Mouse (Mus musculus) kidney, embryonic 15.5 days (tissue): ENCODE data around the gene Antxr1. TPM values are rescaled to one million over a fixed set of nuclear protein-coding genes. Genes with fewer than 3 reads are reported as not detected.

ENCODE experiments used
- ATAC-seq: fragments of 200-750 bp; cut with Nextera tagmentation; replicated peaks from 2 replicates; pipeline ENCODE4 v1.8.0; 2017; ENCODE audit warnings: moderate TSS enrichment; ENCODE audit not compliant: low FRiP score
- H3K27ac ChIP-seq: fragments of 300-500 bp; sonication (generic); 2 replicates; pipeline ENCODE4 v1.5.1; 2015; ENCODE audit warnings: mild to moderate bottlenecking, inconsistent platforms
- H3K27me3 ChIP-seq: fragments of 300-500 bp; sonication (generic); 2 replicates; pipeline ENCODE4 v1.6.1; 2015; ENCODE audit warnings: inconsistent platforms
- H3K36me3 ChIP-seq: fragments of 300-500 bp; sonication (generic); 2 replicates; pipeline ENCODE4 v1.6.1; 2015; ENCODE audit warnings: inconsistent platforms
- H3K4me1 ChIP-seq: fragments of 300-500 bp; sonication (generic); 2 replicates; pipeline ENCODE4 v1.6.1; 2015; ENCODE audit warnings: inconsistent platforms
- H3K4me2 ChIP-seq: fragments of 300-500 bp; sonication (generic); 2 replicates; pipeline ENCODE4 v1.6.1; 2015; ENCODE audit warnings: moderate library complexity, mild to moderate bottlenecking, inconsistent platforms
- H3K4me3 ChIP-seq: fragments of 300-500 bp; sonication (generic); replicated peaks from 2 replicates; pipeline ENCODE4 v1.5.1; 2015; ENCODE audit warnings: mild to moderate bottlenecking, inconsistent platforms
- H3K9ac ChIP-seq: fragments of 300-500 bp; sonication (generic); 2 replicates; pipeline ENCODE4 v1.6.1; 2015; ENCODE audit warnings: mild to moderate bottlenecking, inconsistent platforms
- H3K9me3 ChIP-seq: fragments of 300-500 bp; sonication (generic); replicated peaks from 2 replicates; pipeline ENCODE4 v1.6.1; 2016; ENCODE audit warnings: inconsistent platforms
- WGBS: fragments of 180-500 bp; shearing (Covaris S2); methylation state at CpG from one replicate; pipeline ENCODE4 v1.1.7; 2015; ENCODE audit warnings: mixed read lengths; 5-methylcytosine and 5-hydroxymethylcytosine counted together
- polyA plus RNA-seq: library from polyadenylated mRNA; unstranded; fragments of >200 nt; fragmentation: Nextera tagmentation; extraction: Ambion mirVana; gene quantifications from 2 replicates; pipeline ENCODE4 v1.2.1, GENCODE M21; 2015

Antxr1 gene
- polyA plus RNA-seq, 1 experiment from 2014 or later = 6.2 TPM

DNA sequence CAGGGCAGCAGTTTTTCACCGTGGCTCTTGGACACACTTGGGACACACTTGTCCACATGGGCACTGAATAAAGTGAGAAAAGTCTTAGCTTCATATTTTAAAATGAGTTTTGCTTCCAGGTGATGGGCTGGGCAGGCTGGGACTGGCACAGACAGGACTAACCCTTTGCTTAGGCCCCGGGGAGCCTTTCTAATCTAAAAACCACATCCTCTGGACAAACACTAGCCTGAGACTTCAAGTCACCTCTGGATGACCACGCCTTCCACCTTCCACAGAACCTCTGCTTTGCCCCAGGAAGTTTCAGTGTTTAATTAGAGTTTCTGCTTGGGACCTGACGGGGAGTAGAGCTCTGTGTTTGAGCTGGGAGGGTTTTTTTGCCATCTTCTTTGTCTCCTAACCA is 98.4 kb downstream of the Antxr1 start:
- Histone ChIP-seq H3K27me3 (no peaks in the 10 kb centered on the region), H3K27ac (no peak overlapping the region), H3K4me1 (peaks cover 9% of the 10 kb centered on the region), H3K9ac (no peak overlapping the region), H3K9me3 (no peaks in the 10 kb centered on the region), H3K4me2 (no peak overlapping the region), H3K36me3 (peaks cover 24% of the 10 kb centered on the region), H3K4me3 (no peak overlapping the region)
- WGBS = 74% methylated on average over 4 of the region's 4 CpGs
- ATAC-seq = no peak

DNA sequence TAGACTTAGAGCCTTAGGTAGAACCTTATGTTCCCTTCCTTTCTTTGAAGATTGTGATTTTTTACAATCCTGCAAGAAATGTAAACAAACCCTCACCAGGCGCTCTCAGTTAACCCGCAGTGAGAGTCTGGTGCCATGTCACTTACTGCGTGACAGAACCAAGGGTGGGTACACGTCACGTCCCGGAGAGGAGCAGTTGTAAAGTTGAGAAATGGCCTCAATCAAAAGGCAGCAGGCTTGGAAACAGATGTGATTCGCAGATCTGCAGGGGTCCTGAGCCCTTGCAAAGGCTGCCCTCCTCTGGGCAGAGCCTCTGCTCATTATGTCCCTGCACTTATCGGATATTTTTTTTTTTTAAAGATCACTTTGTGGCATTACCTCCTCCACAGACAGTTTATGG is 99.6 kb downstream of the Antxr1 start:
- WGBS = 31% methylated on average over 8 of the region's 8 CpGs
- Histone ChIP-seq H3K27ac (no peak overlapping the region), H3K4me2 (no peak overlapping the region), H3K4me1 (peaks cover 18% of the 10 kb centered on the region), H3K9me3 (no peaks in the 10 kb centered on the region), H3K36me3 (peaks cover 24% of the 10 kb centered on the region), H3K27me3 (no peaks in the 10 kb centered on the region), H3K4me3 (no peak overlapping the region), H3K9ac (no peak overlapping the region)
- no peak for ATAC-seq

DNA sequence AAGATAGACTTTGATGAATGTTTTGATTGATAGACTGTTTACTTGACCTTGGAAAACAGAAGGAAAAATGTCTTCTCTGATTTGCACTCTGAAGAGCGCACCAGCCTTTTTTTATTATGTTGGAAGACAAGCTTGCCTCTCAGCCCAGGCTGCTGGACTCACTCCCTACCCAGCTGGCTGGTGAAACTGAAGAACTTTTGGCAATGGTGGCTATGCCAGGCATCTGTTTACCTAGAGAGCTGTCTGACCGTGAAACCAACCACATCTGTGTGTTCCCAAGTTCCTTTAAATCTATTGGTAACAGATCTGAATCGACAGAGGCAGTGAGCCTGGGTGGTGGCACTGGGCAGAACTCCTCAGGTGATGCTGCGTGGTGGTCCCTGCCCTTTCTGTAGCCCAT is 102.5 kb downstream of the Antxr1 start:
- 75% methylated on average over 4 of the region's 4 CpGs for WGBS
- no peak overlapping the region for H3K4me3 ChIP-seq
- ATAC-seq = no peak
- no peak overlapping the region for H3K4me2 ChIP-seq
- no peaks in the 10 kb centered on the region for H3K27me3 ChIP-seq
- no peaks in the 10 kb centered on the region for H3K9me3 ChIP-seq
- peaks cover 6% of the 10 kb centered on the region; the same call in 1 of the 2 replicates for H3K36me3 ChIP-seq
- no peak overlapping the region for H3K27ac ChIP-seq
- H3K4me1 ChIP-seq = peaks cover 18% of the 10 kb centered on the region
- H3K9ac ChIP-seq = no peak overlapping the region

DNA sequence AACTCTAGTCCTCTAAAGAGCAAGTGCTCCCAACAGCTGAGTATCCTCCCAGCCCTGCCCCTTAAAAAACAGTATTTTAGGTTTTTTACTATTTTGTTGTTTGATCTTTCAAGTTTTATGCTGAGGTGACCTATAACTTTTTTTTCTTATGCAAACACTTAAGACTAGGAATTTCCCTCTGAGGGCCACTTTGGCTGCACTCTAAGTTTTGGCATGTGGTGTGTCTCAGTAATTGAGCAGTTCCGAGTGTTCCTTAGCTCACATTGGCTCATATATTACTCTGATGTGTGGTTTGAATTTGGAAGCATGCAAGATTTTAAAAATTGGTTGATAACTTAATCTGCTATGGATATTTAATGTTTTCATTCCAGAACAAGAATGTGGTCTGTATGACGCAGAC is 105.6 kb downstream of the Antxr1 start:
- 95% methylated on average over 2 of the region's 2 CpGs for WGBS
- no peak overlapping the region for H3K4me3 ChIP-seq
- H3K4me2 ChIP-seq = no peak overlapping the region
- no peaks in the 10 kb centered on the region for H3K27me3 ChIP-seq
- H3K27ac ChIP-seq = no peak overlapping the region
- peaks cover 36% of the 10 kb centered on the region for H3K4me1 ChIP-seq
- peaks cover 6% of the 10 kb centered on the region; the same call in 1 of the 2 replicates for H3K36me3 ChIP-seq
- H3K9me3 ChIP-seq = no peaks in the 10 kb centered on the region
- no peak overlapping the region for H3K9ac ChIP-seq
- no peak for ATAC-seq

DNA sequence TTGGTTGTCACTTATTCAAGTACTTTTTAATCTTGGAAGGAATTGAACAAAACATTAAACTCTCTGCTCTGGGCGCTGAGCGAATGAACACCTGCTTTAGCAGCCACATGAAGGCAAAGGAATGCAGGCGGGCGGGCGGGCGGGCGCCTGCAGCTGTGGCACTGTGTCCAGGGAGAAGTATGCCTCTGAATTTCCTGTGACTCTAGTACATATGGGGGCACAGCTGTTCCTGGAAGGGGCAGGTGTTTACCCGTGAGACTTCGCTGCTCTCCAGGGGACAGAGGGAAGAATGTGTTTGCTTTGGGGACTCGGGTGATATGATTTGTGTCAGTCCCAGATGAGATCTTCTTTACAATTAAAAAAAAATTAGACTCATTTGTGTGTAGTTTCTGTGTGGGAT is 107.7 kb downstream of the Antxr1 start:
- Histone ChIP-seq H3K9ac (no peak overlapping the region), H3K27ac (0 out of 2 replicates have a peak overlapping the region, but pooled peaks have one; percentile 27), H3K36me3 (peaks cover 3% of the 10 kb centered on the region; the same call in 1 of the 2 replicates), H3K4me3 (no peak overlapping the region), H3K4me1 (peaks cover 48% of the 10 kb centered on the region), H3K27me3 (no peaks in the 10 kb centered on the region), H3K9me3 (no peaks in the 10 kb centered on the region), H3K4me2 (no peak overlapping the region)
- no peak for ATAC-seq
- 69% methylated on average over 10 of the region's 10 CpGs for WGBS

DNA sequence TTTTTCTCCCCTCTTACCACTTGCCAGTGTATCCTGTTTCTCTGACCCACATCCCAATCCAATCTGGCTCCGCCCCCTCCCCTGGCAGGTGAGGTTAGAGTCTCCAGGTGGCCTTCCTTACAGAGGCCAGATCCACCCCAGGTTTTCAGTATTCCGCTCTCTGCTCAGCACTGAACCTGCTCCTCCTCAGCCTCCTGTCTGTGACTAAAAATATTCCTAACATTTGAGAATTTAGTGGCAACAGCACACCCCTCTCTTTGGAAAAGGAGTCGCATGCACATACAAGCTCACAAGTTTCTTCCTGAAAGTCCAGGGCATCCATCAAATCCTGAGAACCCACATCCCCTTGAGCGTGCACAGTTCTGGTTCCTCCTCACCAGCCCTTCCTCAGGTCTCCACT is 109.3 kb downstream of the Antxr1 start:
- peaks cover 38% of the 10 kb centered on the region for H3K4me1 ChIP-seq
- peak overlapping the region; percentile 91 for H3K27ac ChIP-seq
- 74% methylated on average over 4 of the region's 4 CpGs for WGBS
- ATAC-seq = no peak
- H3K9ac ChIP-seq = no peak overlapping the region
- no peak overlapping the region for H3K4me2 ChIP-seq
- H3K4me3 ChIP-seq = no peak overlapping the region
- H3K9me3 ChIP-seq = no peaks in the 10 kb centered on the region
- H3K27me3 ChIP-seq = no peaks in the 10 kb centered on the region
- H3K36me3 ChIP-seq = peaks cover 3% of the 10 kb centered on the region; the same call in 1 of the 2 replicates

DNA sequence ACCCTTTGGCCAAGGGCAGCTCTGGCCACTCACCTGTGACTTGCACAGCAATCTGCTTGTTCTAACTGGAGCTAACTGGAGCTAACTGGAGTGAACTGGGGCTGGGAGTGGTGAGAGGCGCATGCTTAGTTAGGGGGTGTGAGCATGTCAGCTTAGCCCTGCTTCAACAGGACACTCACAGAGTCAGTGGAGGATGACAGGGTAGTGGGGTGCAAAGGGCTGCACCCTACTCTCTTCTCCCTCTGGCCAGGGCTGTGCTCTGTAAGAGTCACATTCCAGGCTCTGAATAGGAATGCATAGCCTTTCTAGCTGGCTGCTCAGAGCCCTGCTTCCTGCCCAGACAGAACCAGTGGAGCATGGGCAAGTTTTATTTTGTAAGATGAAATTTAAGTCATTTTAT is 110.3 kb downstream of the Antxr1 start:
- ATAC-seq = peak; percentile 84
- H3K27ac ChIP-seq = peak overlapping the region; percentile 91
- no peak overlapping the region for H3K4me2 ChIP-seq
- WGBS = 71% methylated on average over 1 of the region's 1 CpGs
- no peaks in the 10 kb centered on the region for H3K9me3 ChIP-seq
- no peak overlapping the region for H3K9ac ChIP-seq
- no peaks in the 10 kb centered on the region for H3K27me3 ChIP-seq
- no peak overlapping the region for H3K4me3 ChIP-seq
- peaks cover 3% of the 10 kb centered on the region; the same call in 1 of the 2 replicates for H3K36me3 ChIP-seq
- peaks cover 38% of the 10 kb centered on the region for H3K4me1 ChIP-seq

DNA sequence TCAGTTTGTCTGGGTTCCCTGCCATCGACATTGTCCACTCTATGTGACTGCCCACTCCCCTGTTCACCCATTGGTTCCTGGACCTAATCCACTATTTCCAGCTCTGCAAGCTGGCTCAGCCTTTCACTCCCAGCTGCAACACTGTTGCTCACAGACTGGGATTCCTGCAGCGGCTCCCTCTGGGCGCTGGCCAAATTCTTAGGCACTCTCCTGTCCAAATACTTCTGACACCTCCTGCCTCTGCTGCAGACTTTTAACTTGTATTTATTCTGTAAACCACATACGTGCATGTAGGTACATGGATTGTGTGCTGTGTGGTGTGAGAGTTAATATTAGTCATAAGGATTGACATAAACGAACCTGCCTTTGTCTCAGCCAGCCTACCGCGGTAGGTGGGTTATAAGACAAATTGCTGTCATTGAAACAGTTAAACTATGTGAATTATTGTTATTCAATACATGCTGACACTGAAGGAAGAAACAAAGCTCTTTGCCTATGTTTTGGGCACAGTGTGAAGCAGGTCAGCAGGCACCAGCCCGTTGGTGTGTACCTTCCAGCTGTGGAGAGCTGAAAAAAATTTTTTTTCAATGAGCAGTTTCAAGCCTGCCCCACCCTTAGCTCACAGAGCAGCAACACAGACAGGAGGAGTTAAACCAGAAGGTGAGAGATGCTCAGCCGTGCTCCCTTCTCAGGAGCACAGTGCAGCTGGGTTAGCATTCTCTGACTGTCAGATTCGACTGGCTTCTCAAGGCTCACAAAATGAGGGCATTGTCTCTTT is 112.6 kb downstream of the Antxr1 start:
- H3K4me2 ChIP-seq = no peak overlapping the region
- H3K27ac ChIP-seq = no peak overlapping the region
- WGBS = 68% methylated on average over 10 of the region's 10 CpGs

DNA sequence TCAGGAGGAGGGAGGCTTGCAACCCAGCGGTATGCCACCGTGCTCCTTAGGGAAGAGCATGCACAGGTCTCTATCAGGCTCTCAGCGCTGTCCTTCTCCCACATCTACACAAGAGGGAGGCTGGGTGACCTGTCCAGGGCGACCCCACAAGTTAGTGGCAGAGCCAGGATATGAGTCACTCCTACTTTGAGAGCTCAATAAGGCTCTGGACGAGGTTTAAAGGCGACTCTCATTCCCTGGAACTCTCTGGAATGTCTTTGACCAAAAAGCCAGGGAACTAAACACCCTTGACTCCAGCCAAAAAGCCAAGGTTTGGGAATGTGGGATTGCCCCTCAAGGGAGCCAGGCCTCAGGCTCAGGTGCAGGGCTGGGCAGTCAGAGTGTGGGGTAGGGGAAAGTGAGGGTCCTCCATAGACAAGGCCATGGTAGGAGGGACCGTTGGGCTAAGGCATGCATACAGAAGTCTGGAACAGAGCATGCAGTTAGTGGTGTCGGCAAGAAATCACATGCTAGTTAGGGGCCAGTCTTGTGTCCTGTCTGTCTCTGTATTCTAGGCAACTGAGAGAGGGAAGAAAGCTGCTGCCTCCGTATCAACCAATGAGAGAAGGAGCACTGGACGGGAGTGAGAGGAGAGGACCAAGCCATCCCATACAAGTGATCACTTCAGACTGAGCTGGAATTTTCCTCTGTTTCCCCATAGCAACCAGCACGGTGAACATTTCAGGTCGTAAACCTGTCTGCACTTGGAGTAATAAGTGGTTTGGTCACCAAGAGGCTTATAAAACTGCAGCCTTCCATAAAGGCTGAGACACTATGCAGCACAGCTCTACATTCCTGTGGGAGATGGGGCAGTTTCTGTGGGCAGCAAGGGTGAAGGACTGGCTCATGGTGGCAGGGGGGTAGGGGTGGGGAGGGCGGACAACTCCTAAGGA is 116.3 kb downstream of the Antxr1 start:
- no peaks in the 10 kb centered on the region for H3K27me3 ChIP-seq
- peaks cover 37% of the 10 kb centered on the region for H3K4me1 ChIP-seq
- H3K4me3 ChIP-seq = no peak overlapping the region
- no peaks in the 10 kb centered on the region for H3K9me3 ChIP-seq
- H3K9ac ChIP-seq = no peak overlapping the region
- H3K4me2 ChIP-seq = no peak overlapping the region
- ATAC-seq = peak; percentile 22; the same call in 1 of the 2 replicates
- 0 out of 2 replicates have a peak, but pooled peaks cover 4% of the 10 kb centered on the region for H3K36me3 ChIP-seq
- H3K27ac ChIP-seq = peak overlapping the region; percentile 18
- 52% methylated on average over 13 of the region's 13 CpGs for WGBS

More for the DNA sequence above, 112.6 kb downstream of the Antxr1 start:
- no peak overlapping the region for H3K4me3 ChIP-seq
- no peak for ATAC-seq
- no peak overlapping the region for H3K9ac ChIP-seq
- H3K9me3 ChIP-seq = no peaks in the 10 kb centered on the region
- no peaks in the 10 kb centered on the region for H3K36me3 ChIP-seq
- peaks cover 51% of the 10 kb centered on the region for H3K4me1 ChIP-seq
- no peaks in the 10 kb centered on the region for H3K27me3 ChIP-seq

DNA sequence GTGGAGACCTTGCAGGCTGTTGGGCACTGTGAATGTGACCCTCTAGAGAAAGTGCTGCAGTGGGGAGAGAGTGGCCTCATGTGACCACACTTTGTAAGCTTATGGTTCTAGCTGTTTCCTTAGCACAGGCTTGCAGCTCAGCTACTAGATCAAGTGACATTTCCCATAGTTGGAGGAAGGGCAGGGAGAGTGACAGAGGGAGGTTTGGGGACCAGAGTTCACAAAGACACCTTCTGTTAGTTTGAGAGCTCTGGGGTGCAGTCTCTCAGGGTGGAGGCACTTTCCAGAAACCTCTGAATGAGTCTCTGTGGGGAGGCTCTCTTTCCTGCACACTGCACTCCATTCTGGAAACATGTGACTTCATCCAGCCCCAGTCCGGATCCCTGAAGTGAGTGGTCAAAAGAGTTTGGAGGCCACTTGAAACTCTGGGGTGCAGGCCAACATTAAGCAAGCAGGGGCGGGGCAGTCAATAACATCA is 119.5 kb downstream of the Antxr1 start:
- ATAC-seq = no peak; the same call in 1 of the 2 replicates
- 70% methylated on average over 2 of the region's 2 CpGs for WGBS
- no peak overlapping the region for H3K4me3 ChIP-seq
- peaks cover 29% of the 10 kb centered on the region for H3K4me1 ChIP-seq
- H3K4me2 ChIP-seq = no peak overlapping the region
- H3K36me3 ChIP-seq = 0 out of 2 replicates have a peak, but pooled peaks cover 7% of the 10 kb centered on the region
- no peak overlapping the region for H3K9ac ChIP-seq
- no peaks in the 10 kb centered on the region for H3K9me3 ChIP-seq
- no peak overlapping the region for H3K27ac ChIP-seq
- no peaks in the 10 kb centered on the region for H3K27me3 ChIP-seq

DNA sequence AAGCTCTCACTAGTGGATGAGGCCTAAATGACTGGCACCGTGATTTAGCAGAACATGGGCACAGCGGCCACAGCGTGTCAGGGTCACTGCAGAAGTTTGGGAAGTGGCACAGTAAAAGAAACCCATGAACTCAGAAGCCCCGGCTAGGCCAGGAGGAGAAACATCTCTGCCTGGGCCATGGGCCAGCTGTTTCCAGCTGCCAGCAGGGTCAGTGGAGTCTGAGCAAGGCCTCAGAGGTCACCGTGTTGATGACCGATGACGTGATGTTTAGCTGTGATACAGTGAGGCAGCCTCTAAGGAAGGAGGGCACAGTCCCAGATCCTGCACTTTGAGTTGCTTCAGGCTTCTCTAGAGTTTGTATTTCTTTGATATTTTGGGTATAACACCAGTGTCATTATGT is 122.4 kb downstream of the Antxr1 start:
- no peak overlapping the region for H3K27ac ChIP-seq
- H3K27me3 ChIP-seq = no peaks in the 10 kb centered on the region
- H3K4me2 ChIP-seq = no peak overlapping the region
- H3K9ac ChIP-seq = no peak overlapping the region
- no peaks in the 10 kb centered on the region for H3K9me3 ChIP-seq
- peaks cover 16% of the 10 kb centered on the region for H3K4me1 ChIP-seq
- ATAC-seq = no peak
- 0 out of 2 replicates have a peak, but pooled peaks cover 10% of the 10 kb centered on the region for H3K36me3 ChIP-seq
- WGBS = 53% methylated on average over 7 of the region's 7 CpGs
- no peak overlapping the region for H3K4me3 ChIP-seq

DNA sequence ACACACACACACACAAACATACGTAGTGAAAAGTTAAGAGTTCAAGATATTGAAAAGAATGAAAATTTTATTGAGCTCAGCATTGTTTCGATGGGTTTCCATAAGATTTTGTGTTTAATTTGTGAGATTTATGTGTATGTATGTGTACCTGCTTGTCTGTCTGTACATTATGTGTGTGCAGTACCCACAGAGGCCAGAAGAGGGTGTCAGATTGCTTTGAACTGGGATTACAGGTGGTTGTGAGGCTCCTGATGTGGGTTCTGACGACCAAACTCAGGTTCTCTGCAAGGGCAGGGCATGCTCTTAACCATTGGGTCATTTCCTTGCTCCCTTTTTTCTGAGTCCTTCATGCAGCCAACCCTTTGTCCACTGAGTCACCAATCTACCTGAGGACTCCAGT is 124.1 kb downstream of the Antxr1 start:
- H3K4me3 ChIP-seq = no peak overlapping the region
- 89% methylated on average over 3 of the region's 3 CpGs for WGBS
- no peaks in the 10 kb centered on the region for H3K27me3 ChIP-seq
- H3K36me3 ChIP-seq = 0 out of 2 replicates have a peak, but pooled peaks cover 10% of the 10 kb centered on the region
- H3K9me3 ChIP-seq = no peaks in the 10 kb centered on the region
- ATAC-seq = no peak
- no peak overlapping the region for H3K9ac ChIP-seq
- H3K27ac ChIP-seq = no peak overlapping the region
- peaks cover 23% of the 10 kb centered on the region for H3K4me1 ChIP-seq
- no peak overlapping the region for H3K4me2 ChIP-seq
